Mouse (Mus musculus) activated CD4-positive, CD25-positive, alpha-beta regulatory T cell, adult 9 weeks (primary cell): ENCODE measurements around the gene Usp25. TPM values are rescaled to one million over a fixed set of nuclear protein-coding genes. Genes with fewer than 3 reads are reported as not detected.

ENCODE experiments used
- polyA plus RNA-seq: library from polyadenylated mRNA; unstranded; fragments of 100-300 nt; shearing (Covaris generic); gene quantifications from one replicate; pipeline ENCODE4 v1.2.1, GENCODE M21; 2017

Usp25 gene
- 10.4 TPM for polyA plus RNA-seq

DNA sequence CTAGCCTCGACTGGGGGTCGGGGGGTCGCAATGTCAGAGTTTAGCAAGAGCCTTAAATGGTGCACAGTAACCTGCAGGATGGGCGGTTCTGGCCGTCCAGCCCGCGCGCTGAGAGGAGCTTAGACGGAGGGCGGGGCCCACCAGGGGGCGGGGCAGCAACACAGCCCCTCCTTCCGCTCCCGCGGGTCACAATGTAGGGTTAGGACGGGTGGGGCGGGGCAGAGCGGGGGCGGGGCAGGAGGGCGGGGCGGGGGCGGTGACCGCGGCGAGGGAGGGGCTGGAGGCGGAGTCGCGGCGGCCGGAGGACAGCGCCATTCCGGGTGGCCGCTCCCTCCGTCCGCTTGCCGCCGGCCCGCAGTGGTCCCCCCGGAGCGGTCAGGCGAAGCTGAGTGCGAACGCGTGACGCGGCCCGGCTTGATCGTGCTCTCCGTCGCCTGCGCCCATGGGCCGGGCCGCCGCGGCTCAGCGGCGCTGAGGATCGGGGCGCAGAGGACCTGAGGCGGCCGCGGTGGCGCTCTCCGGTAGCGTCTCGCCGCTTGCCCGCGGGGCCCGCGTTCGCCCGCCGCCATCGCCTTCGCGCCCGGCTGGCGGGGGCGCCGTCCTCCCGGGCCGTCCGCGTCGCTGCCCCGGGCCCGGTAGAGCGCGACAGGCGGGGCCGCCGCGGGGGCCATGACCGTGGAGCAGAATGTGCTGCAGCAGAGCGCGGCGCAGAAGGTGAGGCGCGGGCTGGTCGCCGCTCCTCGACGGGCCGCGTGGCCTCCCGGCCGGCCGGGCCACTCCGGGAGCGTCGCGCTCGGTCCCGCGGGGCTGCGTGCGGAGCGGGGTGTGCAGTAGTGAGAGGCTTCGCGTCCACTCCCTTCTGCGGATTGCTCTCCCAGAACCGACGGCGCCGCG is at the start of gene Usp25:
TSS of gene Usp25 (plus strand) at position 280 of the 894 bp plus-strand sequence.

